Mouse (Mus musculus): Measurements from ENCODE around the gene Slc22a3. TPM values are rescaled to one million over a fixed set of nuclear protein-coding genes. Genes with fewer than 3 reads are reported as not detected.

Slc22a3 gene
- total and polyA plus RNA-seq, 3 experiments = 31.5 to 87.7 TPM; not detected in 1

DNA sequence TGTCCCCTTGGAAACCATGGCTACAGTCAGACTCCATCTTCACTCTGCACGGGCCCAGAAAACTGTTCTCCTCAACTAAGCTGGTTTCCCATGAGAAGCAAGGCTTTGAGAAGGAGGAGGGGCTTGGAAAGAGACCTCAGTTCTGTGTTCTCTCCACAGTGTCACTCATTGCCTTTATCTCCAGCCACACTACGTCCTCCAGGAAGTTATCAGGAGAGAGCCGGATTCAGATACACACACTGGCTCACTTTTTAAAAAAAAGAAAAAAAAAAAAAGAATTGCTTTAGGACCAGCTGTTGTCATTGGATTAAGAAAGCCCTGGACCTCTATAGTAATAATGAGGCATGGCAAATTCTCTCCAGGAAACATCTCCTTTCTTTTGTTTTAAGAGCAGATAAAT, 80.3 kb downstream of the Slc22a3 start (continued):
- no peak for TF ChIP-seq KAT2A (conservative IDR thresholded peaks at IDR 0.05; ENCODE audit: low read depth, low read length)
- TF ChIP-seq MAFK (IDR thresholded peaks at IDR 0.05; ENCODE audit: borderline replicate concordance, low read depth, low read length) = no peak
- TF ChIP-seq CTCF (IDR thresholded peaks at IDR 0.05 in 2 of 3, conservative IDR thresholded peaks at IDR 0.05 in 1 of 3; ENCODE audit: control insufficient read depth in 1 of 3, insufficient read depth in 1 of 3, low read depth in 2 of 3, low read length in 3 of 3, poor library complexity in 1 of 3, severe bottlenecking in 1 of 3) = no peak
- no peak for TF ChIP-seq NRF1 (IDR thresholded peaks at IDR 0.05; ENCODE audit: insufficient read depth, low read depth, low read length, poor library complexity, severe bottlenecking)
- TF ChIP-seq ELF1 (IDR thresholded peaks at IDR 0.05; ENCODE audit: low read depth, low read length) = no peak
- TF ChIP-seq CHD1 (IDR thresholded peaks at IDR 0.05; ENCODE audit: low read depth, low read length) = no peak
- TF ChIP-seq SMC3 (IDR thresholded peaks at IDR 0.05; ENCODE audit: low read depth, low read length) = no peak
- TF ChIP-seq MAZ (IDR thresholded peaks at IDR 0.05; ENCODE audit: low read depth, low read length) = no peak

DNA sequence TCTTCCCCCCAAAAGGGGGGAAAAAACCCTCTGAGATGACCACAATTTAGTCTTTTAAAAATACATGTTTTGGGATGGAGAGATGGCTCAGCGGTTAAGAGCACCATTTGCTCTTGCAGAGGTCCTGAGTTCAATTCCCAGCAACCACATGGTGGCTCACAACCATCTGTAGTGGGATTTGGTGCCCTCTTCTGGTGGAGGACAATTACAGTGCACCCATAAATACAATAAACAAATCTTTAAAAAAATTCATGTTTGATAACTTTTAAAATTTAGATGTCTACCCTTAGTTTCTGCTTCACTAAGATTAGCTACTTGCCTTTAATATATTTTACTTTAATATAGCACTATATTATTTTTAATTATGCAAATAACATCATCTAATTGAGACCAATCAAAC, 85.4 kb downstream of the Slc22a3 start:
- no peak overlapping the region for H3K9ac ChIP-seq (ENCODE audit: control insufficient read depth, low read depth, low read length, poor library complexity, severe bottlenecking)
- H3K4me1 ChIP-seq (ENCODE audit: control insufficient read depth in 1 of 2, insufficient read depth in 2 of 2, low read length in 2 of 2) = peaks cover 0 to 2% of the 10 kb centered on the region in 2 experiments; a peak in 1 of 4 replicates
- H3K27me3 ChIP-seq (ENCODE audit: control insufficient read depth in 1 of 2, insufficient read depth in 2 of 2, low read length in 2 of 2) = no peaks in the 10 kb centered on the region
- H3K4me3 ChIP-seq (ENCODE audit: control insufficient read depth in 1 of 2, insufficient read depth in 1 of 2, low read depth in 2 of 2, low read length in 2 of 2) = no peak overlapping the region
- no peak overlapping the region for H3K27ac ChIP-seq (ENCODE audit: control insufficient read depth, low read depth, low read length)
- H3K79me2 ChIP-seq (ENCODE audit: control insufficient read depth, insufficient read depth, low read length, poor library complexity) = no peaks in the 10 kb centered on the region
- peaks cover 0 to 6% of the 10 kb centered on the region in 2 experiments; a peak in 2 of 4 replicates for H3K36me3 ChIP-seq (ENCODE audit: control insufficient read depth in 1 of 2, insufficient read depth in 2 of 2, low read length in 2 of 2)
- H3K9me3 ChIP-seq (replicated peaks; ENCODE audit: insufficient read depth, low read length) = no peaks in the 10 kb centered on the region
- DNase-seq (ENCODE audit: low read depth, low spot score) = peak; percentile 47
- TF ChIP-seq SMC3 (IDR thresholded peaks at IDR 0.05; ENCODE audit: low read depth, low read length) (peak; percentile 31; the same call in 1 of the 2 replicates), CTCF (IDR thresholded peaks at IDR 0.05 in 2 of 3, conservative IDR thresholded peaks at IDR 0.05 in 1 of 3; ENCODE audit: control insufficient read depth in 1 of 3, insufficient read depth in 1 of 3, low read depth in 2 of 3, low read length in 3 of 3, poor library complexity in 1 of 3, severe bottlenecking in 1 of 3) (peak in 2 of 3 experiments; percentile 34 to 55; a peak in 4 of 6 replicates), MYC (IDR thresholded peaks at IDR 0.05; ENCODE audit: low read depth, low read length) (peak; percentile 81), HCFC1 (IDR thresholded peaks at IDR 0.05; ENCODE audit: low read depth, low read length) (0 out of 2 replicates have a peak, but pooled peaks have one; percentile 11), MAX (IDR thresholded peaks at IDR 0.05; ENCODE audit: low read length) (no peak), ZNF384 (IDR thresholded peaks at IDR 0.05; ENCODE audit: low read depth, low read length) (0 out of 2 replicates have a peak, but pooled peaks have one; percentile 8), ZMIZ1 (IDR thresholded peaks at IDR 0.05; ENCODE audit: low read depth, low read length) (no peak)

DNA sequence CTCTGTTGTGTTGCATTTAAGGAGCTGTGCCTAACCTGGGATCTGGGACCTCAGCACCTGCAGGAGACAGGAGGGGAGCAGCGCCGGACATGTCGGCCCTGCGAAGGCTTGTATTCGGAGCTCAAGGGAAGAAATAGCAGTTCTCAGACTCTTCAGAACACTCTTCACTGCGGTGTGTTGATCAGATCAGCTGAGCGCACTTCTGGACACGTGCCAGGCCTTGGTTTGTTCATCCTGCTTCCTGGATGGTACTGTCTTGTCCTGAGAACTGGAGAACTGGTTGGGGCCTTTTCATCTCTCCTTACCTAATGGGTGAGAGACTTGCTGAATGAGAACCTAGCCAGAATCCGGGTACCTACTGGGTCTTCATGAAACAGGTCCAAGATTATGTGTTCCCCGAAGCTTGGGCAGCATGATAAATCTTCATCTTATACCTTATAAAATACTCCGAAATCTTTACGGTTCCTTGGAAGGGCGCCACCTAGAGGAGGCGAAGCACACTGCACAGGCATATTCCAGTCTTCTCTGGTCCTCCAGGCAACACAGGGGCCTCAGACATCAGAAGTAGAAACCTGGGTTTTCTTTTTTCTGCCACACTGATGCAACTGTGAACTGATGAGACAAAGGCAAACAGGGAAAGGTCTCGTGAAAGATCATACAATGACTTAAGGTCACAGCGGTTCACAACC, 86.5 kb downstream of the Slc22a3 start:
- peak; percentile 55 for DNase-seq (ENCODE audit: low read depth, low spot score)
- H3K9me3 ChIP-seq (replicated peaks; ENCODE audit: insufficient read depth, low read length) = no peaks in the 10 kb centered on the region
- no peaks in the 10 kb centered on the region for H3K4me1 ChIP-seq (ENCODE audit: control insufficient read depth in 1 of 2, insufficient read depth in 2 of 2, low read length in 2 of 2)
- no peak overlapping the region for H3K4me3 ChIP-seq (ENCODE audit: control insufficient read depth in 1 of 2, insufficient read depth in 1 of 2, low read depth in 2 of 2, low read length in 2 of 2)
- H3K27me3 ChIP-seq (ENCODE audit: control insufficient read depth in 1 of 2, insufficient read depth in 2 of 2, low read length in 2 of 2) = no peaks in the 10 kb centered on the region
- H3K79me2 ChIP-seq (ENCODE audit: control insufficient read depth, insufficient read depth, low read length, poor library complexity) = no peaks in the 10 kb centered on the region
- no peak overlapping the region for H3K27ac ChIP-seq (ENCODE audit: control insufficient read depth, low read depth, low read length)
- peaks cover 0 to 4% of the 10 kb centered on the region in 2 experiments; a peak in 2 of 4 replicates for H3K36me3 ChIP-seq (ENCODE audit: control insufficient read depth in 1 of 2, insufficient read depth in 2 of 2, low read length in 2 of 2)
- no peak overlapping the region for H3K9ac ChIP-seq (ENCODE audit: control insufficient read depth, low read depth, low read length, poor library complexity, severe bottlenecking)
- TF ChIP-seq SMC3 (IDR thresholded peaks at IDR 0.05; ENCODE audit: low read depth, low read length) (peak; percentile 33; the same call in 1 of the 2 replicates), JUND (IDR thresholded peaks at IDR 0.05; ENCODE audit: low read depth, low read length) (no peak), CTCF (IDR thresholded peaks at IDR 0.05 in 2 of 3, conservative IDR thresholded peaks at IDR 0.05 in 1 of 3; ENCODE audit: control insufficient read depth in 1 of 3, insufficient read depth in 1 of 3, low read depth in 2 of 3, low read length in 3 of 3, poor library complexity in 1 of 3, severe bottlenecking in 1 of 3) (peak; percentile 67 to 76 (median 74))
